Mouse (Mus musculus) midbrain, embryonic 14.5 days (tissue): ENCODE measurements around the gene Samhd1. TPM values are rescaled to one million over a fixed set of nuclear protein-coding genes. Genes with fewer than 3 reads are reported as not detected.

Experiments used
- ATAC-seq: fragments of 200-750 bp; cut with Nextera tagmentation; 2 replicates; pipeline ENCODE4 v1.8.0; 2017; ENCODE audit warnings: moderate number of reproducible peaks, moderate library complexity; ENCODE audit not compliant: low FRiP score, low TSS enrichment
- DNase-seq: peaks from one replicate; pipeline ENCODE4 v3.0.0-alpha.2; 2015
- H3K27ac ChIP-seq: fragments of 300-500 bp; sonication (generic); replicated peaks from 2 replicates; pipeline ENCODE4 v1.5.1; 2014; ENCODE audit warnings: mild to moderate bottlenecking, low read depth, low read length, moderate library complexity
- H3K27me3 ChIP-seq: fragments of 300-500 bp; sonication (generic); 2 replicates; pipeline ENCODE4 v1.6.1; 2014; ENCODE audit warnings: low read length, control low read depth, mixed read lengths; ENCODE audit not compliant: control insufficient read depth, insufficient read depth
- H3K36me3 ChIP-seq: fragments of 300-500 bp; sonication (generic); 2 replicates; pipeline ENCODE4 v1.6.1; 2014; ENCODE audit warnings: low read length, control low read depth; ENCODE audit not compliant: control insufficient read depth, insufficient read depth
- H3K4me1 ChIP-seq: fragments of 300-500 bp; sonication (generic); 2 replicates; pipeline ENCODE4 v1.6.1; 2014; ENCODE audit warnings: mild to moderate bottlenecking, antibody characterized with exemption, low read length, control low read depth; ENCODE audit not compliant: control insufficient read depth, insufficient read depth
- H3K4me2 ChIP-seq: fragments of 300-500 bp; sonication (generic); 2 replicates; pipeline ENCODE4 v1.6.1; 2014; ENCODE audit warnings: mild to moderate bottlenecking, low read length, moderate library complexity
- H3K4me3 ChIP-seq: fragments of 300-500 bp; sonication (generic); replicated peaks from 2 replicates; pipeline ENCODE4 v1.5.1; 2014; ENCODE audit warnings: low read depth, low read length
- H3K9ac ChIP-seq: fragments of 300-500 bp; sonication (generic); replicated peaks from 2 replicates; pipeline ENCODE4 v1.6.1; 2014; ENCODE audit warnings: mild to moderate bottlenecking, low read length, moderate library complexity
- H3K9me3 ChIP-seq: fragments of 300-500 bp; sonication (generic); 2 replicates; pipeline ENCODE4 v1.6.1; 2016; ENCODE audit warnings: low read length, control low read depth, mixed read lengths; ENCODE audit not compliant: control insufficient read depth
- WGBS: fragments of 180-500 bp; shearing (Covaris S2); extraction: QIAGEN DNeasy Blood & Tissue Kit; methylation state at CpG from one replicate; pipeline ENCODE4 v1.1.7; 2014; 5-methylcytosine and 5-hydroxymethylcytosine counted together
- polyA plus RNA-seq: library from polyadenylated mRNA; unstranded; fragments of >200 nt; fragmentation: Nextera tagmentation; extraction: Ambion mirVana; gene quantifications from 2 replicates; pipeline ENCODE4 v1.2.1, GENCODE M21; 2014

The Samhd1 gene
- polyA plus RNA-seq = 9.2 and 12.1 TPM in 2 replicates

GRCm38 (mm10) chr2:157135014-157135413 is at the start of gene Samhd1:
TSS of gene Samhd1 (minus strand) at chr2:157135265.
- Histone ChIP-seq H3K27ac (peak within 1 kb of the TSS; percentile 52; the same call in 1 of the 2 replicates), H3K9me3 (peaks cover 4% of the 10 kb centered on the region; the same call in 1 of the 2 replicates), H3K9ac (peak within 1 kb of the TSS; percentile 66), H3K36me3 (no peaks in the 10 kb centered on the region), H3K4me2 (peak within 1 kb of the TSS; percentile 97), H3K27me3 (no peaks in the 10 kb centered on the region), H3K4me1 (peaks cover 5% of the 10 kb centered on the region; the same call in 1 of the 2 replicates), H3K4me3 (peak within 1 kb of the TSS; percentile 63)
- under 1% methylated on average over 32 of the region's 32 CpGs for WGBS
- peak; percentile 89 for ATAC-seq
- DNase-seq = peak; percentile 96

- Histone ChIP-seq H3K27me3 (no peaks in the 10 kb centered on the region), H3K4me2 (no peak overlapping the region), H3K36me3 (peaks cover 36% of the 10 kb centered on the region), H3K27ac (no peak overlapping the region), H3K9me3 (no peaks in the 10 kb centered on the region), H3K4me3 (no peak overlapping the region), H3K9ac (no peak overlapping the region), H3K4me1 (no peaks in the 10 kb centered on the region)
- DNase-seq (no peak), ATAC-seq (no peak)
- 89% methylated on average over 6 of the region's 6 CpGs for WGBS
Observed at GRCm38 (mm10) chr2:157178167-157178566, 43.1 kb upstream of the Samhd1 start.

GRCm38 (mm10) chr2:157176248-157176647 is 41.2 kb upstream of the Samhd1 start:
- Histone ChIP-seq H3K36me3 (peaks cover 35% of the 10 kb centered on the region), H3K4me3 (no peak overlapping the region), H3K27ac (no peak overlapping the region), H3K9me3 (no peaks in the 10 kb centered on the region), H3K4me2 (no peak overlapping the region), H3K9ac (no peak overlapping the region), H3K27me3 (no peaks in the 10 kb centered on the region), H3K4me1 (no peaks in the 10 kb centered on the region)
- WGBS = 97% methylated on average over 3 of the region's 3 CpGs
- ATAC-seq = no peak
- no peak for DNase-seq

GRCm38 (mm10) chr2:157174416-157174815 is 39.4 kb upstream of the Samhd1 start:
- Histone ChIP-seq H3K4me3 (no peak overlapping the region), H3K4me1 (peaks cover 5% of the 10 kb centered on the region; the same call in 1 of the 2 replicates), H3K9ac (no peak overlapping the region), H3K9me3 (no peaks in the 10 kb centered on the region), H3K4me2 (no peak overlapping the region), H3K27me3 (no peaks in the 10 kb centered on the region), H3K36me3 (peaks cover 39% of the 10 kb centered on the region), H3K27ac (no peak overlapping the region)
- 83% methylated on average over 5 of the region's 5 CpGs for WGBS
- no peak for ATAC-seq
- no peak for DNase-seq

GRCm38 (mm10) chr2:157173555-157173954 is 38.5 kb upstream of the Samhd1 start:
- peaks cover 42% of the 10 kb centered on the region for H3K36me3 ChIP-seq
- H3K4me3 ChIP-seq = no peak overlapping the region
- no peak for ATAC-seq
- no peak overlapping the region for H3K27ac ChIP-seq
- H3K9ac ChIP-seq = no peak overlapping the region
- H3K4me1 ChIP-seq = peaks cover 5% of the 10 kb centered on the region; the same call in 1 of the 2 replicates
- no peak for DNase-seq
- H3K4me2 ChIP-seq = no peak overlapping the region
- no peaks in the 10 kb centered on the region for H3K9me3 ChIP-seq
- H3K27me3 ChIP-seq = no peaks in the 10 kb centered on the region
- WGBS = 93% methylated on average over 6 of the region's 6 CpGs

- WGBS = 96% methylated on average over 6 of the region's 6 CpGs
- no peak for ATAC-seq
Observed at GRCm38 (mm10) chr2:157172984-157173383, 37.9 kb upstream of the Samhd1 start.

GRCm38 (mm10) chr2:157170626-157171025 is 35.6 kb upstream of the Samhd1 start:
- peaks cover 5% of the 10 kb centered on the region; the same call in 1 of the 2 replicates for H3K4me1 ChIP-seq
- peak overlapping the region; percentile 57 for H3K27ac ChIP-seq
- peaks cover 43% of the 10 kb centered on the region for H3K36me3 ChIP-seq
- no peak overlapping the region for H3K4me3 ChIP-seq
- H3K4me2 ChIP-seq = no peak overlapping the region
- ATAC-seq (no peak), DNase-seq (peak; percentile 28)
- H3K27me3 ChIP-seq = no peaks in the 10 kb centered on the region
- 20% methylated on average over 6 of the region's 6 CpGs for WGBS
- H3K9ac ChIP-seq = no peak overlapping the region
- H3K9me3 ChIP-seq = no peaks in the 10 kb centered on the region

More at GRCm38 (mm10) chr2:157172984-157173383, 37.9 kb upstream of the Samhd1 start:
- peaks cover 5% of the 10 kb centered on the region; the same call in 1 of the 2 replicates for H3K4me1 ChIP-seq
- peaks cover 45% of the 10 kb centered on the region for H3K36me3 ChIP-seq
- no peaks in the 10 kb centered on the region for H3K27me3 ChIP-seq
- no peak overlapping the region for H3K9ac ChIP-seq
- H3K4me2 ChIP-seq = no peak overlapping the region
- no peak overlapping the region for H3K4me3 ChIP-seq
- no peaks in the 10 kb centered on the region for H3K9me3 ChIP-seq
- no peak overlapping the region for H3K27ac ChIP-seq
- no peak for DNase-seq

GRCm38 (mm10) chr2:157170166-157170565 is 35.1 kb upstream of the Samhd1 start:
- Histone ChIP-seq H3K27me3 (no peaks in the 10 kb centered on the region), H3K4me2 (no peak overlapping the region), H3K9ac (0 out of 2 replicates have a peak overlapping the region, but pooled peaks have one; percentile 20), H3K4me1 (peaks cover 5% of the 10 kb centered on the region; the same call in 1 of the 2 replicates), H3K27ac (peak overlapping the region; percentile 57), H3K36me3 (peaks cover 38% of the 10 kb centered on the region), H3K4me3 (no peak overlapping the region), H3K9me3 (no peaks in the 10 kb centered on the region)
- 4% methylated on average over 5 of the region's 5 CpGs for WGBS
- ATAC-seq (no peak), DNase-seq (peak; percentile 72)

GRCm38 (mm10) chr2:157166371-157167080 is 31.5 kb upstream of the Samhd1 start:
- H3K4me2 ChIP-seq = no peak overlapping the region
- peaks cover 41% of the 10 kb centered on the region for H3K36me3 ChIP-seq
- no peaks in the 10 kb centered on the region for H3K27me3 ChIP-seq
- H3K9me3 ChIP-seq = no peaks in the 10 kb centered on the region
- ATAC-seq = no peak
- no peak for DNase-seq
- no peak overlapping the region for H3K27ac ChIP-seq
- 95% methylated on average over 12 of the region's 12 CpGs for WGBS
- no peak overlapping the region for H3K9ac ChIP-seq
- peaks cover 5% of the 10 kb centered on the region; the same call in 1 of the 2 replicates for H3K4me1 ChIP-seq
- no peak overlapping the region for H3K4me3 ChIP-seq
